Mouse (Mus musculus) heart, postnatal 25 days (tissue): ENCODE measurements at regions not wholly inside any gene's neighbourhood (a gene's known extent, or its start where the extent isn't known, plus 50 kb on each side); places are given as distances from the start of the nearest gene placed in this dataset.
"Not testable (repeated sequence)": the region's sequence is repeated elsewhere in the genome, so short reads cannot be mapped to it uniquely, and the experiment has no call there.

Source experiments
- DNase-seq: peaks from one replicate; pipeline ENCODE4 v3.0.0; 2022; ENCODE audit warnings: low spot score
- intact Hi-C: fragments of 180-260 bp; cut with DNase I; formaldehyde crosslinking; loops from one replicate; pipeline ENCODE4 v1.15.1; 2025

DNA sequence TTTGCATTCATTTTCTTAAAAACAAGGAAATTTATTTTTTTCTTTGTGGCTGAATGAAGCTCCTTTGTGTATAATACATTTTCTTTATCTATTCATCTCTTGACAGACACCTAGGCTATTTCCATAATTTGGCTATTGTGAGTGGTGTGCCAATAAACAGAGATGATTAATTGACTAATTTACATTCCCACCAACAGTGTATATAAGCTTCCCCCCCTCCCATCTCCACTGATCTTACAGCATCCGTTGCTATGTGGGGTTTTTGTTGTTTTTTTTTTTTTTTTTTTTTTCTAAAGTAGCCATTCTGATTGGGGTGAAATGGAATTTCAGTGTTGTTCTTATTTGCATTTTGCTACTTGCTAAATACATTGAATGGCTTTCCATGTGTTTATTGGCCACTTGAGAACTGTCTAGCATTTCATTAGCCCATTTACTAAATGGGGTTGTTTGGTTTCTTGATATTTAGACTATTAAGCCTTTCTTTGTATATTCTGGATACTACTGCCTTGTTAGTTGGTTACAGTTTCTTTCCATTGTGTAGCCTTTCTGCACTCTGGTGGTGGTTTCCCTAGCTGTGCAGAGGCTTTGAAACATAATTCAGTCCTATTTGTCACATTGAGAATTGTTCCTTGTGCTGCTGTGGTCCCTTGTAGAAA is 153.8 kb upstream of the Mad2l1 start:
- intact Hi-C loops, result no loop called here
- DNase-seq, result no peak

DNA sequence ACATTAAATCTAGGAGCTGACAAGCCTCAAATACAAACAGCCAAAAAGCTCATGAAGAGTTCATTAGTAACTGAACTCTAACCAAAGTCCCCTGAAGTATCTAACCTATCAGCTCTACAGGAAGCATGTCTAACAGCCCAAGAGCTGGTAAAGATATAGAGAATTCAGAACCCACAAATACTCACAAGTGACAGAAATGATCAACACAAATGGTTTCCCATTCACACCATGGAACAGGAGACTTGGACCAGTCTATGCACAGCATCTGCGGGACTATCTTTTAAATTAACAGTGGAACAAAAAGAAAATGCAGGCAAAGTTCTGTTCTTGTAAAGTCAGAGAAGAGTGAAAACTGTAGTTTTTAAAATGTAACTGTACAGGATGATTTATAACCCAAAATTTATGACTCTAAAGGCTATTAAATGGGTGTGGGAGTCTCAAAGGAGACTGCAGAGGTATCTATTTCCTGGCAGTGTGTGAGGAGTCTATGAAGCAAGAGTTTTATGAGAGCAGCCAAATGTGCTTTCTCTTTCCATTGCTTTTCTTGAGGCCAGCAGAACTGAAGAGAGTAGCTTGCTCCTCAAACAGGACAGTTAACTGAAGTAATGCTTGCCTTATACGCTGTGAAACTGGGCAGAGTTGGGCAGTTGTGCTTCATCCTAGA is 152.7 kb upstream of the Mad2l1 start:
- intact Hi-C loops, result no loop called here
- DNase-seq, result no peak

DNA sequence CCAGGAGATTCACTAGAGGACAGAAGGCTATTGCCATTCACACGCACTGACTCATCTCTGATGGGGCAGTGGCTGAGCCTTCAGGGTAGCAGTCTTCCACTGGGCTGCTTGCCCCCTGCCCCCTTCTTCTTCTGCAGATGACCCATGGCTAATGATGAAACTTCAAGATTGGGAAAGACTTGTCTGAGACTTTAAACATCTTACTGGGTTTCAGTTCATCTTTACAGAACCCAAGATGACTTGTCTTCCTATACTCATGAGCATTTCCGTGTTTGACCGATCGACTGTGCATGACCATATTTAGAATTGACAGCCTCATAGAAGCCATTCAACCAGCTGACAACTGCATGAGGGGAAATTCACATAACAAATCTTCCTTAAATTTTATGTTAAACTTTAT is 140.0 kb upstream of the Mad2l1 start:
- intact Hi-C loops, result no loop called here
- DNase-seq, result no peak

DNA sequence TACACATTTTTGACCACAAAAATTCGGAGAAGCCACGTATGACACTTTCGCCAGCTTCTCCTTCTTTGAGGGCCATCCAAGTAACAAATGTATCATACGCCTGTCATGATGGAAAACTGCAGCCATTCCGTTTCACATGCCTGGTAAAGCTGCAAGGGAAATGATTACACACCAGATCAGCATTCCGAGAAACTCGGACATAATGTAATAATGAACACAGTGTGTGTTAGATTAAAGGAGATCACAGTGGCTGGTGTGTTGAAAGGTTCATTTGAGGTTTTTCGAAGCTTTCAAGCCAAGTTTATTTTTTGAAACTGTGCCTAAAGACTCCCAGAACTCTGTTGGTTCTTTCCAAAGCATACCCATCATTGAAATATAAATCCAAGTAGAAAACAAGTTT is 137.8 kb upstream of the Mad2l1 start:
- no peak for DNase-seq
- intact Hi-C loops, result no loop called here

DNA sequence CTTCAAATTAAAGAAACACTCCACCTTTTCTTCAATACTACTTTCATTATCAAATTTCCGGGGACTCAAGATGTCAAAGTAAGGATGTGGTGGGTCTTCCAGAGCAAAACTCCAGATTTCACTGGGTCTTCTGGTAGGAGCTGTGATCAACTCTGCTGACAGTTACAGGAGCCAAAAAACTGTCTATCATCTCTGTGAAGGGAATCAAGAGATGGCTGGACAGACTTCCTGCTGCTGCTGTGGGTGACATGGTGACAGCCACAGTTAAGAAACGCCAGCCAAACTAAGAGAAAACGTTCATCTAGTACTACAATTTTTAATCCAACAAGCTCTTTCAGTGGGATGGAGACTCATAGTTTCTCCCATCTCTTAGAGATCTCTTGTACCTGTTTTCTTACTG is 136.5 kb upstream of the Mad2l1 start:
- intact Hi-C loops, result no loop called here
- DNase-seq, result no peak

DNA sequence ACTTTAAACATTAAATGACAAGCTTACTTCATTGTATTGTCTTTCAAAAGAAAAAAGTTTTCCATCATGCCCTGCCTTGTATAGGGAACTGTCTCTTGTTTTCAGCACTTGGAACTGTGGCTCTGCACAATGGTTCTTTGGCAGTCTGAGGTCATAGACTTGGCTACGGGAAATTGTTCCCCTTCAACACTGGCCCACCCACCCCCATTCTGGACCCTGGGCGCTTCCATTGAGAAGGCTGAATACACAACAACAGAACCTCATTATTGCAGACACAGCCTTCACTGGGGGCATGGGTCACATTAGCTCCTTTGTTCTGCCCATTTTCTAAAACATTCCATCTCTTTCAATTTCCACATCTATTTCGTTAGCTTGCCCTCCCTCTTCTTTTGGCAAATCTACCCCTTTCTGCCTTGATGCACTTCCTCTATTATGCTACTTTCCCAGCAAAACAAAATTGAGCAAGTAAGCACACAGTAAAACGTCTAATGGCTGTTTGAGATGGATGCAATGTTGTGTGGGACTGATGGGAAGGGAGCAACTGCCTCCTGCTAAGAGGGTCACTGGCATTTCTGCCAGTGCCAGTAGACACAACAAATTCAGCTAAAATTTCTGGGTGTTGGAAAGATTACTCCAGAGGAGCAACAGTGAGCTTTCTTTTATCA is 136.0 kb upstream of the Mad2l1 start:
- no peak for DNase-seq
- intact Hi-C loops, result no loop called here

DNA sequence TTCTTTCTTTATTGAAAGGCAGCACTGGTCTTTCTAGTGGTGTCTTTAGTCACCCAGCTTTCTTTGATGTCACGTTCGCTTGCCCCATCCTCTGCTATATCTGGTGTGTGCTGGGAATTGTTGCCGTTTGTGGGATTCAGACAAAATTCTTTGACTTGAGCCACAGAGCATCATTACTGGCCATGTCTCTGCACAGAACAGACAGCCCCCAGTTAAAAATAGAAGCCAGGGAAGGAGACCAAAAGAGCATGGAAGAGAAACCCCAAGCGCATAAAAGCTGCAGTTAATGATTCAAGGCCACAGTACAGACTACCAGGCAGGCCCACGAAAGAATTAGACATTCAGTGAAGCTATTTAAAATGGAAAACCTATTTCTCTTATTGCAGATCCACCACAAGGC is 133.7 kb upstream of the Mad2l1 start:
- no peak for DNase-seq
- intact Hi-C loops, result no loop called here

DNA sequence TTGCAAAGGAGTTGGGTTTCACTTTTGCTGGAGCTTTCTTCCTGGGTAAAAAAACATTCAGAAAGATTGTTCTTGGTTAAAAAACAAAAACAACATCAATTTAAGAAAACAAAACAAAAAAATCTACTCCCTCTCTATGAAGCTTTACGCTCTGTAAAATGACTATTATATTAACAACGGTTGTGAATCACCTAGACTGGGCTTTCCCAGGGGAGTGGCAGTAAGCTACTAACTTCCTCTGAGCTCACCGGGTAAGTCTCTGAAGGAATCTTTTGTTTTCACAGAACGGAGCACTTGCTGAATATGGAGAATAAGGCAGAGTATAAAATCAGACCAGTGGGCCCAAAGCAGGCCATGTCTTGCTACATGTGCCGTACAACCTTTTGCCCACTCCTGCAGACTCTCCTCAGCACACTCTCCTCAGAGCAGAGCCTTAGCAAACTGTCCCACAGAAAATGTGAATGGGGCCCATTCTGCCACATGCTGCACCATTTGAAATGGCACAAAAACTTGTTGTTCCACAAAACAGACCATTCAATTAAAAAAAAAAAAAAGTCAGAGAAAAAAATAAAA is 133.2 kb upstream of the Mad2l1 start:
- intact Hi-C loops, result no loop called here
- DNase-seq, result no peak

DNA sequence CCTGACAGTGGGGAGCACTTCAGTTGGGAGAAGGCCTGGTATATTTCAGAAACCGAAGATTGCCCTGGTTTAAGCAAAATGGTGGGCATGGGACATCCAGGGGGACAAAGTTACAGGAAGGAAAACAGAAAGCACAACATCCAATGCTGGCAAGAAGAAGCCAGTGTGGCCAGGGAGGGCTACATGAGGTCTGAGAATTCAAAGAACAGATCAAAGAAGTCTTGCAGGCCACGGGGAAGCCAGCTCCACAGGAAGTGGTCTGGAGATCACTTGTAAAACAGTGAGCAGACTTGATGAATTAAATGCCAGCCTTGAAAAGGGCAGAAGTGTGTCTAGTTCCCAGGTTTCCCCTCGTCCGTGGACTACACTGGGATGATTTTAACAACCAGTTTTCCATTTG is 120.4 kb upstream of the Mad2l1 start:
- no peak for DNase-seq

DNA sequence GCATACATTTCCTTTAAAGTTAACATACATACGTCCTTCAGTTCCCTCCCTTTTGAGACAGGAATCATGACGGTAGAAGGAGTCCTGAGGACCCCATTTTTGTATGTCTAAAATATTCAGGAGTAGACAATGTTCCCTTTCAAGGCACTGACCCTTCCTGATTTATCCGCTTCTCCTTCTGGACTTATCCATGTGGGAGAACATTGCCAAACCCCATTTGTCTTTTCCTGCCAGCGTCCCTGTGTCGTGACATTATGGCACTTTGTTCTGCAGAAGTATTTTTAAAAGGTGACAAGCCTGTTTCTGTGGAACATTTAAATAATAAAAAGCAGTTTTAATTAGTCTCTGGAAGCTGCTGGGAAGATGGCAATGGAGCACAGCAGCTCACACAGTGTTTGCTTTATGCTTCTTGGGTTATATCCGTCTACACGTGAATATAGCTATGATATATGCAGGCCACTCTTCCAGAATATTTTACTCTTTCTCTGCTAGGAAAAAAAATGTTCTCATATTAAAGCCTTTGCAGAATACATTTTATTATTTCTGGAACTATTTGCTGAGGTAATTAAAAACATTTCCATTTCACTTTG is 115.6 kb upstream of the Mad2l1 start:
- DNase-seq, result no peak
- intact Hi-C loops, result no loop called here

More for the DNA sequence above, 120.4 kb upstream of the Mad2l1 start:
- intact Hi-C loops, result no loop called here

DNA sequence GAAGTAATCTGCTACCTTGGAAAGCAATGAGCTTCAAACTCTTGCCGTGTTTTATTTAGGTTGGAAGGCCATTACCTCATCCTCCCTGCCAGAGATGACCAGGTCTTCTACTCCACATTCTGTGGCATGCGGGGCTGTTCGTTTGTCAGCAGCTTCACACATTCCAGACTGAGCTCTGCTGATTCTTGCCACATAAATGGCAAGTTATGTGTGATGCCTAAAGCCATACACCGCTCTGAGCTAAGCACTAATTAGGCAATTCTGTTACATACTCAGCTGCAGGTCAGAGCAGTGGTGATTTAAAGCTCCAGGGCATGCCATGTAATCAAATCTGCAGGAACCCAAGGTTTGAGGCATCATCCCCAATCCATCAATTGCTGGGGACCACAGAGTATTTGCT is 106.8 kb upstream of the Mad2l1 start:
- DNase-seq, result no peak
- intact Hi-C loops, result no loop called here

DNA sequence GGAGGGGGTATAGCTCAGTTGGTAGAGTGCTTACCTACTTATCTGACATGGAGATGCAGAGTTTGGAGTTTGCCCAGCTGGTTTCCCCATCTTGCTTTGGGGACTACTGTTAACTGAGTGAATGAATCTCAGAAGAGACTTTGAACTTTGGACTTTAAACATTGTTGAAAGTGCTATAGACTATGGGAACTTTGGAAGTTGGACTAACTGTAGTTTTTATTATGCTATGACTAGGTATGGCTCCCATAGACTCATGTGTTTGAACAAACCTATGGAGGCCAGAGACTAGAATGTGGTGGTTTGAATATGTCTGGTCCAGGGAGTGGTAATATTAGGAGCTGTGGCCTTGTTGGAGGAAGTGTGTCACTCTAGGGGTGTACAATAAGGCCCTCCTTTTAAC is 84.8 kb upstream of the Mad2l1 start:
- DNase-seq, intact Hi-C loops: not testable (repeated sequence)

DNA sequence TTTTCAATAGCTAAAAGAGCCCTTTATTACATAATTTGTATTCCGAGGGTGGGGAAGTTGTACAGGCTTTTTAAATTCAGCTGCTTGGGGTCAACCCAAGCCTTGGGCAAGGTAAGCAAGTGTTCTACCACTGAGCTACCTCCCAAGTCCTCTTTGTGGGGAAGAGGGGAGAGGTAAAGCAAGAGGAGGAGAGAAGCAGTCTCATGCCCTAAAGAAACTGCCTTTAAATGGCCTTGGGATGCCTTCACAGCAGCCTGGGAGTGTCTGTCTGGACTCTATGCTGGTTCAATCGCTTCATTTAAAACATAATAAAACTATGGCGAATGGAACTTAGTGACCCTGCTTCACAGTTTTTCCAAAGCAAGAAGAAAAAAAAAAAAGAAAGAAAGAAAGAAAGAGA is 77.0 kb upstream of the Mad2l1 start:
- DNase-seq, result no peak
- intact Hi-C loops, result no loop called here

DNA sequence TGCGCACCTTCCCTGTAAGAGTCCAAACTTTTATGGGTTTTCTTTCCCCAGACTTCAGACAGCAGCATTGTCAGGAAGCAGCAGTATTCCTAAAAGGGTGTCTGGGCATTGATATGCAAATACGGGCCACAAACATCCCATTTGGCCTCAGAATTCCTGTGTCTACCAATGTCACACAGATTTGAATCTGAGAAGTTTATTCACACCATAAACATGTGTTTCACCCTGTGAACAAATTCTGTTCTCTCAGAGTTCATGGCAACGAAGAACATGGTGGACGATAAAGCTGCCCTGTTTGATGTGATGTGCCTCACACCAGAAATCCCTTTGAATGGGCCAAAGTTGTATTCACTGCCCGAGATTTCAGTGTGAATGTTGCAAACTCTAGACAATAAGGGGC is 70.7 kb upstream of the Mad2l1 start:
- intact Hi-C loops, result loop anchor here (10.0 kb wide), 1 partner anchor 590 kb away; no protein-coding TSS in a partner anchor
- DNase-seq, result no peak

DNA sequence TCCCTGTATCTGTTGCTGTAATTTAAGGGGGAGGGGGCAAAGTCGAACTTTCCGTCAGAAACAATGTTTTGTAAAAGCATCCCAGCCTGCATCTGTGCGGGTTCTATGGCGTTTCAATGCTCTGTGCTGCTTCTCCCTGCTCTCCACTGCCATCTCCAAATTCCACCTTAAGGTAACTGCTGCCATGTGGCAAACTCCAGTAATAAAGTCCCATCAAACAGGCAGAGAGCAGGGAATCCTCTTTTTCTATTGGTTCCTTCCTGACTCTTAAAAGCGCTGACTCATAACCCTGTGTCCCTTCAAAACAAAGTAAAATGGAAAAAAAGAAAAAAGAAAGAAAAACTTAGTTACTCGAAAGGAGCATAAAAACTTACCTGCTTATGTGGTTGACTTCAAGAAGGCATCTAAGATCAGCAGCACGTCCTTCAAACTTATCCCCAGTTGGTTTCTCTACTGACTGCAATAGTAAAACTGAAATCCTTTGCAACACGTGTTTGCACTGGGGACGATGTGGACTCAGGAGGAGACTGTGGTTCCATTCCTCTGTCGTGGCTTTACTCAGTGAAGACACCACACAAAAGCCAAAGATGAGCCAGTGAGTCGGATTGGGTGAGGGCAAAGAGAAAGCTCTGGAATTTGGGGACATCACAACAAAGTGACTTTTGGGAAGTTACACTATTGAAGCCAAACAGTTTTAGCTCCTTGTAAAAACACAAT is 69.9 kb upstream of the Mad2l1 start:
- no peak for DNase-seq
- intact Hi-C loops, result loop anchor here (5.0 to 10.0 kb wide), 3 partner anchors 590 to 953 kb away; no protein-coding TSS in a partner anchor

DNA sequence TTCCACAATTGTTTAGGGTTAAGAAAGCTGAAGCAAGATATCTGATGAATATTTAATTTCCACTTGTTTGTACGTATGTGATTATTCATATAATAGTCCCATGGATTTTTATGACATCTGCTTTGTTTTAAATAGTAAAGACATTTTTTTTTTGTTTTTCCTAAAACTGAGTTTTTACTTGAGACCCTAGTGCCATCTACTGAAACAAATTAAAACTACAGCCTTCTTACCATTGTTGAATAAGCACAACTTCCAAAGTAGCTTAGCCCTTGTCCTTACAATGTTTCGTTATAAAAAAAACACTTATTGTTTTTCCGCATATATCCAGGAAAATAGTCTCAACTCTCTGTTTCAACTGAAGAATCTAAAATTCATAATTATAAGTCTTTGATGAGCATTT is 68.4 kb upstream of the Mad2l1 start:
- intact Hi-C loops, result loop anchor here (5.0 to 10.0 kb wide), 3 partner anchors 592 to 954 kb away; no protein-coding TSS in a partner anchor
- DNase-seq, result no peak

DNA sequence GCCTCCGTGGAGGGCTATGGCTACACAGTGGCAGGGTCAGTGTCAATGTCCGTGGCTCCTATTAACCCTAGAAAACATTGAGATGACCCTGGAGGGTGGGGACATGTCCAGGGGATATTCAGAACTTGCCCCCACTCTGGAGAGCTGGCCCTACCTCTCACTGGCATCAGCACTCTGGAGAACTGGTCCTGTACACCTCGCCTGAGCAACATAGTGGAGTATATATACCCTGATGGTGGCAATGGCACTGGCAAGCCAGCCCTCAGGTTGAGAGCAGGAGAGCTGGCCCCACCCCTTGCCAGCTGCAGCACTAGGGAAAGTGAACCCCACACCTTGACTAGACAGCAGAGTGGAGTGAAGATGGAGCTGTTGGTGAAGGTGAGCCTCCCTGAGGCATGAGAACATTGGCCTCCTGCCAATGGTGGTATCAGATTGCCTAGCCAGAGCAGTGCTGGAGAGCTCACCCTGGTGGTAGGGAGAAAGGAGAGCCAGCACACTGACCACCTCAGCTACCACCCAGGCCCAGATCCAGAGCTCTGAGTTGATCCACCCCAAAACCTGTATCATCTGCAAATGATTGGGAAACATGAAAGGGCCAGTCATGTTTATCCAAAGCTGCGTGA is 64.5 kb upstream of the Mad2l1 start:
- DNase-seq, result no peak
- intact Hi-C loops, result no loop called here

DNA sequence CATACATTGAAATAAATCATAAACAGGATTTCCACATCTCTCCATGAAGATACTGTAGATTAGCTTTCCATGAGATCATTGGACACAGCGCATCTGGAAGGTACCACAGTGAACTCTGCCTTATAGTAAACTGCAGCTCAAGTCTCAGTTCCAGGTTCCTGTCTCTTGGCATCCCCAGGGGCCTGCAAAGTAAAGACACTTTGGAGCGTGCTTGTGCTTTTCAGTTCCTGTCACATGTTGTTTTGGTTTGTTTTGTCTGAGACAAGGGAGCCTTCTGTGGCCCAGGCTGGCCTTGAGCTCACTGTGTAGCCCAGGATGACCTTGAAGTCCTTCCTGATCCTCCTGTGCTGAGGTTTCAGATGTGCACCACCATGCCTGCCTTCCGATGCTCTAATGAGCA is 63.4 kb upstream of the Mad2l1 start:
- intact Hi-C loops, result no loop called here
- no peak for DNase-seq

DNA sequence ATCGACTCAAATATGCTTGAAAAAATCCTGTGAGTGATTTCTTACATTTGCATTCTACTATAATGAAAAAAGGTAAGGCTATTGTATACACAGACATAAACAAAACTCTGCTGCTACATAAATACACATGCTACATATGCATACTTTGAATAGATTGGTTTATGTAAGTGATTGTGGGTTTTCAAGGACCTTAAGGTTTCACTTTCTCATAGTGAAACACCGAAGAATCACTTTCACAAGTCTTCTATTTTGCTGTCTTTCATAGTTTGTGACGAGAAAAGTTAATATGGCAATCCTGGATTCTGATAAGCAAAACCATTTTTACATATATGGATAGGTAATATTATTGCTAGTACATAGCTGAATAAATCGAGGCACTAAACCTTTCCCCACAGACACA is 62.5 kb upstream of the Mad2l1 start:
- intact Hi-C loops, result no loop called here
- DNase-seq, result no peak

DNA sequence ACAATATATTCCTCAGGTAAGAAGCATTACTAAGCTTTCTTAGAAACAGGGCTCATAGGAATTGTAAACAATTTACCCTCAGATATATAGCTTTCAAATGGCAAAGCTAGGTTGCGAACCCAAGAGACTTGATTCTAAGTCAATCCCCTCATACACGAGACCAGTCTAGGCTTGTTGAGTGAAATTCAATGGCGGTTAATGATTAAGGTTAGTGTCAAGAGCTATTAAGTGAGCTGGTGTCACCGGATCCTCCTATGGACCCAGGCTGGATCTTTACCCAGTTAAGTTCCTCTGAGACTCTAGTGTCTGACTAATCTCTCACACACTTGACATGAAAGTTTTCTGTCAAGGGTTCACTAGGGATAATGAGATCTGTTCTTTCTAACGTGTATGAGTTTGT is 57.6 kb upstream of the Mad2l1 start:
- DNase-seq, result no peak
- intact Hi-C loops, result no loop called here
